ENCODE assay signal across 20 mouse cellular contexts in genomic region chr3:129547837-129548435, GRCm38 (mm10). TPM values are rescaled to one million over a fixed set of nuclear protein-coding genes. Genes with fewer than 3 reads are reported as not detected.
DNase-seq lines count a peak whose midpoint lies in the region; ATAC-seq and TF ChIP-seq lines count a peak whose summit lies in the region.
"Had no signal": no experiment of that assay in that cellular context is flagged by ENCODE, and none has a peak within 500 bp of the region (broad histone marks: within the 10 kb centered on the region; RNA-seq: fewer than 3 reads in every experiment).

No protein-coding gene starts in this region.

- no peaks in the 10 kb centered on the region for H3K27me3 ChIP-seq in liver, adult 2 months (ENCODE audit: control insufficient read depth, insufficient read depth, low read length)
- no peaks in the 10 kb centered on the region for H3K27me3 ChIP-seq in intestine, embryonic 14.5 days (replicated peaks; ENCODE audit: control insufficient read depth, insufficient read depth, low read length)
- H3K27me3 ChIP-seq in liver, embryonic 15.5 days, result no peaks in the 10 kb centered on the region
- H3K27me3 ChIP-seq: embryonic facial prominence, embryonic 12.5 days; Patski had no signal

- DNase-seq in liver, adult 2 months (ENCODE audit: extremely low read depth, low read depth, low spot score), result peak; percentile 69
- no peak for DNase-seq in liver
- DNase-seq in intestine, embryonic 14.5 days (ENCODE audit: low spot score), result no peak
- DNase-seq in cerebellum, adult 9-10 months, result no peak
- DNase-seq in thymus, postnatal 10 days (ENCODE audit: low spot score in 2 of 2), result no peak
- DNase-seq in B cell, adult 2 months, result no peak
- DNase-seq: adrenal gland, postnatal 36 days; cerebellum, postnatal 36 days; gastrocnemius, postnatal 10 days; kidney, postnatal 10 days; layer of hippocampus, postnatal 36 days; left cerebral cortex, postnatal 4 days; lung, adult 2 months; midbrain, embryonic 14.5 days; right cerebral cortex, adult 18-20 months; thymus, adult 18-20 months had no signal

- peaks cover 41% of the 10 kb centered on the region for H3K36me3 ChIP-seq in liver, adult 2 months (ENCODE audit: control insufficient read depth, insufficient read depth, low read length)
- peaks cover 13% of the 10 kb centered on the region; the same call in 1 of the 2 replicates for H3K36me3 ChIP-seq in intestine, embryonic 14.5 days (ENCODE audit: control insufficient read depth, insufficient read depth, low read length)
- peaks cover 15% of the 10 kb centered on the region for H3K36me3 ChIP-seq in liver, embryonic 15.5 days (replicated peaks)

- no peak for TF ChIP-seq CTCF in liver, adult 2 months (IDR thresholded peaks at IDR 0.05; ENCODE audit: low read depth, low read length)

- no peak for TF ChIP-seq POLR2A in liver, adult 2 months (IDR thresholded peaks at IDR 0.05; ENCODE audit: extremely low read depth, insufficient read depth, low read length)

- peaks cover 13% of the 10 kb centered on the region; the same call in 1 of the 2 replicates for H3K79me2 ChIP-seq in liver, adult 2 months (ENCODE audit: control insufficient read depth, insufficient read depth, low read length)

- H3K27ac ChIP-seq in liver, adult 2 months (replicated peaks; ENCODE audit: insufficient read depth, low read depth, low read length), result peak overlapping the region; percentile 70
- peak overlapping the region; percentile 59; the same call in 1 of the 2 replicates for H3K27ac ChIP-seq in intestine, embryonic 14.5 days (ENCODE audit: low read depth)
- peak overlapping the region; percentile 55; the same call in 1 of the 2 replicates for H3K27ac ChIP-seq in liver, embryonic 15.5 days (replicated peaks)
- H3K27ac ChIP-seq: embryonic facial prominence, embryonic 12.5 days had no signal

- no peaks in the 10 kb centered on the region for H3K9me3 ChIP-seq in intestine, embryonic 14.5 days (ENCODE audit: control insufficient read depth, low read length)
- H3K9me3 ChIP-seq in liver, embryonic 15.5 days (replicated peaks), result no peaks in the 10 kb centered on the region

- peak; percentile 35; the same call in 1 of the 2 replicates for ATAC-seq in intestine, embryonic 14.5 days (replicated peaks; ENCODE audit: low FRiP score, low TSS enrichment, low read depth)
- 0 out of 2 replicates have a peak, but pooled peaks have one; percentile 40 for ATAC-seq in liver, embryonic 15.5 days (ENCODE audit: insufficient read depth)
- ATAC-seq: hindbrain, embryonic 16.5 days; Patski had no signal

- no peak overlapping the region; the same call in 1 of the 2 replicates for H3K4me2 ChIP-seq in intestine, embryonic 14.5 days (ENCODE audit: low read length)
- no peak overlapping the region for H3K4me2 ChIP-seq in liver, embryonic 15.5 days
- H3K4me2 ChIP-seq: embryonic facial prominence, embryonic 12.5 days had no signal

- H3K4me1 ChIP-seq in liver, adult 2 months (ENCODE audit: control insufficient read depth, insufficient read depth, low read length), result peaks cover 21% of the 10 kb centered on the region
- peaks cover 42% of the 10 kb centered on the region for H3K4me1 ChIP-seq in intestine, embryonic 14.5 days (replicated peaks; ENCODE audit: control insufficient read depth, insufficient read depth, low read length)
- peaks cover 25% of the 10 kb centered on the region for H3K4me1 ChIP-seq in liver, embryonic 15.5 days (replicated peaks)

- 29% methylated on average over 8 of the region's 8 CpGs for WGBS in liver, adult 2 months
- 32% methylated on average over 8 of the region's 8 CpGs for WGBS in intestine, embryonic 14.5 days
- 62% methylated on average over 8 of the region's 8 CpGs for WGBS in liver, embryonic 15.5 days (ENCODE audit: insufficient replicate concordance)

- no peak overlapping the region for H3K9ac ChIP-seq in liver, adult 2 months (ENCODE audit: low read depth, low read length)
- H3K9ac ChIP-seq in intestine, embryonic 14.5 days (ENCODE audit: low read length), result no peak overlapping the region
- no peak overlapping the region for H3K9ac ChIP-seq in liver, embryonic 15.5 days
- H3K9ac ChIP-seq: embryonic facial prominence, embryonic 12.5 days had no signal

- no peak overlapping the region for H3K4me3 ChIP-seq in liver, adult 2 months (ENCODE audit: insufficient read depth, low read depth, low read length)
- no peak overlapping the region for H3K4me3 ChIP-seq in intestine, embryonic 14.5 days (ENCODE audit: low read depth, low read length)
- H3K4me3 ChIP-seq in liver, embryonic 15.5 days (replicated peaks), result no peak overlapping the region
- H3K4me3 ChIP-seq: embryonic facial prominence, embryonic 12.5 days had no signal

RNA-seq across cellular contexts. Expression of gene Elovl6, which starts 15.8 kb away (rescaled TPM):
- 30.5 and 44.3 TPM in 2 replicates for total RNA-seq in liver, adult 2 months (2014; rRNA removed)
- 44.6 and 70.5 TPM in 2 replicates for polyA plus RNA-seq in liver, adult 2 months (2012; rRNA removed)
- 53.4 and 54.3 TPM in 2 replicates for polyA plus RNA-seq in intestine, embryonic 14.5 days (2014; fragmentation: Nextera tagmentation; extraction: Ambion mirVana)
- polyA plus RNA-seq in liver, embryonic 15.5 days (2015; fragmentation: Nextera tagmentation; extraction: Ambion mirVana), result 10.3 and 12.0 TPM in 2 replicates
